Mouse (Mus musculus) limb, embryonic 14.5 days (tissue): ENCODE results near the gene Tgfb1i1. TPM values are rescaled to one million over a fixed set of nuclear protein-coding genes. Genes with fewer than 3 reads are reported as not detected.

Experiments
- ATAC-seq: fragments of 200-750 bp; cut with Nextera tagmentation; 2 replicates; pipeline ENCODE4 v1.8.0; 2017; ENCODE audit warnings: low read depth, moderate number of reproducible peaks, moderate TSS enrichment; ENCODE audit not compliant: low FRiP score
- DNase-seq: peaks from one replicate; pipeline ENCODE4 v3.0.0-alpha.2; 2015; ENCODE audit warnings: low spot score
- H3K27ac ChIP-seq: fragments of 300-500 bp; sonication (generic); replicated peaks from 2 replicates; pipeline ENCODE4 v1.5.1; 2014; ENCODE audit warnings: low read depth, mild to moderate bottlenecking, low read length, moderate library complexity, mixed read lengths
- H3K27me3 ChIP-seq: fragments of 300-500 bp; sonication (generic); 2 replicates; pipeline ENCODE4 v1.6.1; 2014; ENCODE audit warnings: low read length, mixed read lengths; ENCODE audit not compliant: control insufficient read depth, insufficient read depth
- H3K36me3 ChIP-seq: fragments of 300-500 bp; sonication (generic); 2 replicates; pipeline ENCODE4 v1.6.1; 2014; ENCODE audit warnings: mild to moderate bottlenecking, low read length, moderate library complexity, mixed read lengths; ENCODE audit not compliant: control insufficient read depth, insufficient read depth
- H3K4me1 ChIP-seq: fragments of 300-500 bp; sonication (generic); 2 replicates; pipeline ENCODE4 v1.6.1; 2014; ENCODE audit warnings: antibody characterized with exemption, low read length, mixed read lengths; ENCODE audit not compliant: control insufficient read depth, insufficient read depth
- H3K4me2 ChIP-seq: fragments of 300-500 bp; sonication (generic); replicated peaks from 2 replicates; pipeline ENCODE4 v1.6.1; 2014; ENCODE audit warnings: low read depth, mild to moderate bottlenecking, low read length, moderate library complexity; ENCODE audit not compliant: severe bottlenecking
- H3K4me3 ChIP-seq: fragments of 300-500 bp; sonication (generic); replicated peaks from 2 replicates; pipeline ENCODE4 v1.5.1; 2014; ENCODE audit warnings: low read length
- H3K9ac ChIP-seq: fragments of 300-500 bp; sonication (generic); 2 replicates; pipeline ENCODE4 v1.6.1; 2014; ENCODE audit warnings: mild to moderate bottlenecking, low read depth, low read length, moderate library complexity; ENCODE audit not compliant: severe bottlenecking
- H3K9me3 ChIP-seq: fragments of 300-500 bp; sonication (generic); 2 replicates; pipeline ENCODE4 v1.6.1; 2016; ENCODE audit warnings: low read length; ENCODE audit not compliant: control insufficient read depth
- POLR2A ChIP-seq: fragments of 200-500 bp; IDR thresholded peaks from 2 replicates; pipeline ENCODE4 v1.8.0; 2012; ENCODE audit warnings: inconsistent platforms, mild to moderate bottlenecking, moderate library complexity, borderline replicate concordance; ENCODE audit not compliant: insufficient read depth, insufficient read length; ENCODE audit errors: extremely low read depth
- WGBS: fragments of 180-500 bp; shearing (Covaris S2); extraction: QIAGEN DNeasy Blood & Tissue Kit; methylation state at CpG from one replicate; pipeline ENCODE4 v1.1.7; 2014; 5-methylcytosine and 5-hydroxymethylcytosine counted together
- polyA plus RNA-seq, 2 experiments: library from polyadenylated mRNA; depleted of rRNA in 1 of 2; stranded (reverse) in 1 of 2; unstranded in 1 of 2; fragments of >200 nt; fragmentation: Nextera tagmentation in 1 of 2; extraction: Ambion mirVana in 1 of 2; gene quantifications; 2 replicates each; pipeline versions ENCODE4 v1.2.1 to v1.2.3; 2012 to 2014

The Tgfb1i1 gene
- polyA plus RNA-seq, 2 experiments = 46.0 to 51.2 TPM

GRCm38 (mm10) chr7:128244410-128245025 is 2.1 kb upstream of the Tgfb1i1 start:
- H3K4me2 ChIP-seq = no peak overlapping the region
- H3K36me3 ChIP-seq = peaks cover 47% of the 10 kb centered on the region
- no peak overlapping the region for H3K4me3 ChIP-seq
- H3K9ac ChIP-seq = no peak overlapping the region
- H3K4me1 ChIP-seq = peaks cover 18% of the 10 kb centered on the region
- WGBS = 84% methylated on average over 18 of the region's 18 CpGs
- ATAC-seq (no peak), DNase-seq (no peak)
- H3K27ac ChIP-seq = no peak overlapping the region
- H3K27me3 ChIP-seq = no peaks in the 10 kb centered on the region
- no peaks in the 10 kb centered on the region for H3K9me3 ChIP-seq
- TF ChIP-seq POLR2A = no peak

GRCm38 (mm10) chr7:128245547-128245946 is 1.1 kb upstream of the Tgfb1i1 start:
- ATAC-seq (no peak), DNase-seq (no peak)
- peak overlapping the region; percentile 56; the same call in 1 of the 2 replicates for H3K4me2 ChIP-seq
- peaks cover 18% of the 10 kb centered on the region for H3K4me1 ChIP-seq
- no peak for TF ChIP-seq POLR2A
- H3K27me3 ChIP-seq = no peaks in the 10 kb centered on the region
- H3K4me3 ChIP-seq = no peak overlapping the region
- no peaks in the 10 kb centered on the region for H3K9me3 ChIP-seq
- peak overlapping the region; percentile 79; the same call in 1 of the 2 replicates for H3K27ac ChIP-seq
- WGBS = 80% methylated on average over 4 of the region's 4 CpGs
- H3K36me3 ChIP-seq = peaks cover 47% of the 10 kb centered on the region
- no peak overlapping the region for H3K9ac ChIP-seq

GRCm38 (mm10) chr7:128247443-128247842 is 831 bp downstream of the Tgfb1i1 start:
- peak overlapping the region; percentile 79 for H3K27ac ChIP-seq
- no peak for TF ChIP-seq POLR2A
- ATAC-seq (peak; percentile 76), DNase-seq (peak; percentile 96)
- H3K4me1 ChIP-seq = peaks cover 24% of the 10 kb centered on the region
- H3K9me3 ChIP-seq = no peaks in the 10 kb centered on the region
- H3K9ac ChIP-seq = peak overlapping the region; percentile 61
- peak overlapping the region; percentile 56 for H3K4me2 ChIP-seq
- no peaks in the 10 kb centered on the region for H3K27me3 ChIP-seq
- WGBS = 2% methylated on average over 13 of the region's 13 CpGs
- peaks cover 38% of the 10 kb centered on the region for H3K36me3 ChIP-seq
- H3K4me3 ChIP-seq = peak overlapping the region; percentile 45

- no peak overlapping the region for H3K27ac ChIP-seq
- no peaks in the 10 kb centered on the region for H3K9me3 ChIP-seq
- no peak for ATAC-seq
- H3K4me1 ChIP-seq = peaks cover 28% of the 10 kb centered on the region
- H3K4me2 ChIP-seq = peak overlapping the region; percentile 56
- H3K36me3 ChIP-seq = peaks cover 35% of the 10 kb centered on the region
- no peak for TF ChIP-seq POLR2A
- peak overlapping the region; percentile 45; the same call in 1 of the 2 replicates for H3K4me3 ChIP-seq
- DNase-seq = no peak
- peak overlapping the region; percentile 61; the same call in 1 of the 2 replicates for H3K9ac ChIP-seq
- no peaks in the 10 kb centered on the region for H3K27me3 ChIP-seq
- 78% methylated on average over 10 of the region's 10 CpGs for WGBS
Observed at GRCm38 (mm10) chr7:128248081-128249042, 1.8 kb downstream of the Tgfb1i1 start.

- H3K4me2 ChIP-seq = no peak overlapping the region
- DNase-seq (no peak), ATAC-seq (no peak)
- H3K9ac ChIP-seq = no peak overlapping the region
- H3K27ac ChIP-seq = no peak overlapping the region
- H3K4me1 ChIP-seq = peaks cover 28% of the 10 kb centered on the region
- no peaks in the 10 kb centered on the region for H3K27me3 ChIP-seq
- H3K36me3 ChIP-seq = peaks cover 28% of the 10 kb centered on the region
- no peak for TF ChIP-seq POLR2A
- H3K9me3 ChIP-seq = no peaks in the 10 kb centered on the region
- no peak overlapping the region for H3K4me3 ChIP-seq
- WGBS = 83% methylated on average over 5 of the region's 5 CpGs
Observed at GRCm38 (mm10) chr7:128249998-128250397, 3.4 kb downstream of the Tgfb1i1 start.
